Mouse (Mus musculus): Measurements from ENCODE around the gene Coro1b. TPM values are rescaled to one million over a fixed set of nuclear protein-coding genes. Genes with fewer than 3 reads are reported as not detected.

Gene Coro1b
- polyA plus RNA-seq, 1 experiment from 2014 or later = 189 TPM

DNA sequence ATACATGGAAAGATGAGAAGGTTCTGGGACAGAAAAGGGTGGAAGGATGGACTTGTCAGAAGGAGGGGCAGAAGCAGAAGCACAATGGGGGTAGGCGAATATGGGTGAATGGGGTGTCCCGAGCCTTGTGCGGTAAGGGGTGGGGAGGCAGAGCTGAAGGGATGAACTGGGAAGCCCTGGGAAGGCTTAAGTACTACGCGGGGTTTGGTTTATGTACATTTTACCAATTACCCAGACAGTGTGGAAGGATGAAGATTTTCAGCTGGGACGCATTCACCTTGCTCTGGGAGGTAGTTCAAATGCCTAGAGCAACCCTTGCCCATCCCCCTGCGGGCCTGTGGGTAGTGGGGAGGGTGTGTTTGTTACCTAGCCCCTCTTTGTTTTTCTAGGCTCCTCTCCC, 53.7 kb downstream of the Coro1b start:
- Histone ChIP-seq H3K27ac (ENCODE audit: low read depth) (no peak overlapping the region), H3K9ac (ENCODE audit: low read length) (peak overlapping the region; percentile 62), H3K4me1 (replicated peaks; ENCODE audit: control insufficient read depth, insufficient read depth, low read length) (peaks cover 16% of the 10 kb centered on the region), H3K36me3 (ENCODE audit: control insufficient read depth, insufficient read depth, low read length) (peaks cover 24% of the 10 kb centered on the region), H3K27me3 (replicated peaks; ENCODE audit: control insufficient read depth, insufficient read depth, low read length) (no peaks in the 10 kb centered on the region), H3K9me3 (ENCODE audit: control insufficient read depth, low read length) (no peaks in the 10 kb centered on the region), H3K4me2 (ENCODE audit: low read length) (peak overlapping the region; percentile 99), H3K4me3 (ENCODE audit: low read depth, low read length) (peak overlapping the region; percentile 67)
- ATAC-seq (replicated peaks; ENCODE audit: low FRiP score, low TSS enrichment, low read depth) = no peak
- WGBS = 20% methylated on average over 7 of the region's 7 CpGs
- no peak for DNase-seq (ENCODE audit: low spot score)

DNA sequence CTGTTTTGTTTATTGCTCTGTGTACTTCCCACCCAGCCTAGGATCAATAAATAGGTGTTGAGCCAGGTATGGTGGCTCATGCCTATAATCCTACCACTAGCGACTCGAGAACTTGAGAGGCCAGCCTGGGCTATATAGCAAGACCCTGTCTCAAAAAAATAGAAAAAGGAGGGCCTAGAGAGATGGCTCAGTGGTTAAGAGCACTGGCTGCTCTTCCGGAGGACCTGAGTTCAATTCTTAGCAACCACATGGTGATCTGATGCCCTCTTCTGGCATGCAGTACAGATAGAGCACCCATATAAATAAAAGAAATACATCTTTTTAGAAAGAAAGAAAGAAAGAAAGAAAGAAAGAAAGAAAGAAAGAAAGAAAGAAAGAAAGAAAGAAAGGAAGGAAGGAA, 54.7 kb downstream of the Coro1b start:
- 63% methylated on average over 3 of the region's 3 CpGs for WGBS
- H3K4me2 ChIP-seq (ENCODE audit: low read length) = no peak overlapping the region
- H3K4me3 ChIP-seq (ENCODE audit: low read depth, low read length) = no peak overlapping the region
- no peaks in the 10 kb centered on the region for H3K27me3 ChIP-seq (replicated peaks; ENCODE audit: control insufficient read depth, insufficient read depth, low read length)
- ATAC-seq (replicated peaks; ENCODE audit: low FRiP score, low TSS enrichment, low read depth) = no peak
- peaks cover 19% of the 10 kb centered on the region for H3K36me3 ChIP-seq (ENCODE audit: control insufficient read depth, insufficient read depth, low read length)
- DNase-seq (ENCODE audit: low spot score) = no peak
- no peak overlapping the region for H3K9ac ChIP-seq (ENCODE audit: low read length)
- H3K27ac ChIP-seq (ENCODE audit: low read depth) = no peak overlapping the region
- no peaks in the 10 kb centered on the region for H3K9me3 ChIP-seq (ENCODE audit: control insufficient read depth, low read length)
- H3K4me1 ChIP-seq (replicated peaks; ENCODE audit: control insufficient read depth, insufficient read depth, low read length) = peaks cover 16% of the 10 kb centered on the region

Other genes starting within 250 kb of the Coro1b start
- gene Tcirg1, start 241.5 kb upstream of the Coro1b start, polyA plus RNA-seq (2014; fragmentation: Nextera tagmentation; extraction: Ambion mirVana) = 34.8 and 40.5 TPM in 2 replicates
- 374 and 390 TPM in 2 replicates for gene Ndufs8, start 235.8 kb upstream of the Coro1b start, polyA plus RNA-seq (2014; fragmentation: Nextera tagmentation; extraction: Ambion mirVana)
- gene Aldh3b1, start 218.8 kb upstream of the Coro1b start, polyA plus RNA-seq (2014; fragmentation: Nextera tagmentation; extraction: Ambion mirVana) = 1.9 and 2.3 TPM in 2 replicates
- gene Unc93b1, start 213.4 kb upstream of the Coro1b start, polyA plus RNA-seq (2014; fragmentation: Nextera tagmentation; extraction: Ambion mirVana) = 14.4 and 16.0 TPM in 2 replicates
- not detected in 2 replicates for gene Aldh3b3, start 190.0 kb upstream of the Coro1b start, polyA plus RNA-seq (2014; fragmentation: Nextera tagmentation; extraction: Ambion mirVana)
- 0.99 and 1.0 TPM in 2 replicates for gene Aldh3b2, start 176.3 kb upstream of the Coro1b start, polyA plus RNA-seq (2014; fragmentation: Nextera tagmentation; extraction: Ambion mirVana)
- 13.0 and 13.5 TPM in 2 replicates for gene Acy3, start 162.0 kb upstream of the Coro1b start, polyA plus RNA-seq (2014; fragmentation: Nextera tagmentation; extraction: Ambion mirVana)
- gene Tbx10, start 155.9 kb upstream of the Coro1b start, polyA plus RNA-seq (2014; fragmentation: Nextera tagmentation; extraction: Ambion mirVana) = 0.13 and 0.16 TPM in 2 replicates
- gene Nudt8, start 148.0 kb upstream of the Coro1b start, polyA plus RNA-seq (2014; fragmentation: Nextera tagmentation; extraction: Ambion mirVana) = 42.1 and 42.7 TPM in 2 replicates
- gene Gm49405, start 148.0 kb upstream of the Coro1b start, polyA plus RNA-seq (2014; fragmentation: Nextera tagmentation; extraction: Ambion mirVana) = 2.4 and 2.9 TPM in 2 replicates
- gene Doc2g, start 145.3 kb upstream of the Coro1b start, polyA plus RNA-seq (2014; fragmentation: Nextera tagmentation; extraction: Ambion mirVana) = 3.6 and 3.9 TPM in 2 replicates
- 247 and 248 TPM in 2 replicates for gene Ndufv1, start 135.8 kb upstream of the Coro1b start, polyA plus RNA-seq (2014; fragmentation: Nextera tagmentation; extraction: Ambion mirVana)
- 746 and 810 TPM in 2 replicates for gene Gstp1, start 110.6 kb upstream of the Coro1b start, polyA plus RNA-seq (2014; fragmentation: Nextera tagmentation; extraction: Ambion mirVana)
- gene Gstp2, start 102.6 kb upstream of the Coro1b start, polyA plus RNA-seq (2014; fragmentation: Nextera tagmentation; extraction: Ambion mirVana) = 7.8 and 8.8 TPM in 2 replicates
- 1.0 and 1.3 TPM in 2 replicates for gene Gstp3, start 89.0 kb upstream of the Coro1b start, polyA plus RNA-seq (2014; fragmentation: Nextera tagmentation; extraction: Ambion mirVana)
- gene Cabp2, start 67.0 kb upstream of the Coro1b start, polyA plus RNA-seq (2014; fragmentation: Nextera tagmentation; extraction: Ambion mirVana) = 0.57 TPM in 1 of 2 replicates, not detected in the other
- 87.4 and 103 TPM in 2 replicates for gene Cdk2ap2, start 51.4 kb upstream of the Coro1b start, polyA plus RNA-seq (2014; fragmentation: Nextera tagmentation; extraction: Ambion mirVana)
- gene Pitpnm1, start 48.6 kb upstream of the Coro1b start, polyA plus RNA-seq (2014; fragmentation: Nextera tagmentation; extraction: Ambion mirVana) = 13.3 and 14.3 TPM in 2 replicates
- gene Aip, start 22.8 kb upstream of the Coro1b start, polyA plus RNA-seq (2014; fragmentation: Nextera tagmentation; extraction: Ambion mirVana) = 89.7 and 96.0 TPM in 2 replicates
- gene Gpr152, start 8.8 kb upstream of the Coro1b start, polyA plus RNA-seq (2014; fragmentation: Nextera tagmentation; extraction: Ambion mirVana) = not detected in 2 replicates
- gene Cabp4, start 4.6 kb upstream of the Coro1b start, polyA plus RNA-seq (2014; fragmentation: Nextera tagmentation; extraction: Ambion mirVana) = 0.08 TPM in 1 of 2 replicates, not detected in the other
- 3.1 and 3.3 TPM in 2 replicates for gene Ptprcap, start 5.0 kb downstream of the Coro1b start, polyA plus RNA-seq (2014; fragmentation: Nextera tagmentation; extraction: Ambion mirVana)
- 37.4 and 40.6 TPM in 2 replicates for gene Rps6kb2, start 14.7 kb downstream of the Coro1b start, polyA plus RNA-seq (2014; fragmentation: Nextera tagmentation; extraction: Ambion mirVana)
- 2.3 and 3.1 TPM in 2 replicates for gene Carns1, start 26.9 kb downstream of the Coro1b start, polyA plus RNA-seq (2014; fragmentation: Nextera tagmentation; extraction: Ambion mirVana)
- 3.9 and 4.4 TPM in 2 replicates for gene Tbc1d10c, start 42.7 kb downstream of the Coro1b start, polyA plus RNA-seq (2014; fragmentation: Nextera tagmentation; extraction: Ambion mirVana)
- 837 and 863 TPM in 2 replicates for gene Ppp1ca, start 43.4 kb downstream of the Coro1b start, polyA plus RNA-seq (2014; fragmentation: Nextera tagmentation; extraction: Ambion mirVana)
- gene Rad9a, start 53.0 kb downstream of the Coro1b start, polyA plus RNA-seq (2014; fragmentation: Nextera tagmentation; extraction: Ambion mirVana) = 33.2 and 38.3 TPM in 2 replicates
- 6.9 and 7.5 TPM in 2 replicates for gene Clcf1, start 65.6 kb downstream of the Coro1b start, polyA plus RNA-seq (2014; fragmentation: Nextera tagmentation; extraction: Ambion mirVana)
- not detected in 2 replicates for gene AC109138.7, start 65.7 kb downstream of the Coro1b start, polyA plus RNA-seq (2014; fragmentation: Nextera tagmentation; extraction: Ambion mirVana)
- 30.8 and 30.9 TPM in 2 replicates for gene Pold4, start 83.3 kb downstream of the Coro1b start, polyA plus RNA-seq (2014; fragmentation: Nextera tagmentation; extraction: Ambion mirVana)
- gene Ssh3, start 120.6 kb downstream of the Coro1b start, polyA plus RNA-seq (2014; fragmentation: Nextera tagmentation; extraction: Ambion mirVana) = 21.7 and 25.4 TPM in 2 replicates
- 6.4 and 7.8 TPM in 2 replicates for gene Ankrd13d, start 134.5 kb downstream of the Coro1b start, polyA plus RNA-seq (2014; fragmentation: Nextera tagmentation; extraction: Ambion mirVana)
- 19.2 and 21.9 TPM in 2 replicates for gene Grk2, start 157.6 kb downstream of the Coro1b start, polyA plus RNA-seq (2014; fragmentation: Nextera tagmentation; extraction: Ambion mirVana)
- gene Kdm2a, start 249.7 kb downstream of the Coro1b start, polyA plus RNA-seq (2014; fragmentation: Nextera tagmentation; extraction: Ambion mirVana) = 51.7 and 56.7 TPM in 2 replicates

All from intestine, embryonic 14.5 days (tissue).